Mouse (Mus musculus): ENCODE results near the gene Rtn4rl1.

Gene Rtn4rl1

DNA sequence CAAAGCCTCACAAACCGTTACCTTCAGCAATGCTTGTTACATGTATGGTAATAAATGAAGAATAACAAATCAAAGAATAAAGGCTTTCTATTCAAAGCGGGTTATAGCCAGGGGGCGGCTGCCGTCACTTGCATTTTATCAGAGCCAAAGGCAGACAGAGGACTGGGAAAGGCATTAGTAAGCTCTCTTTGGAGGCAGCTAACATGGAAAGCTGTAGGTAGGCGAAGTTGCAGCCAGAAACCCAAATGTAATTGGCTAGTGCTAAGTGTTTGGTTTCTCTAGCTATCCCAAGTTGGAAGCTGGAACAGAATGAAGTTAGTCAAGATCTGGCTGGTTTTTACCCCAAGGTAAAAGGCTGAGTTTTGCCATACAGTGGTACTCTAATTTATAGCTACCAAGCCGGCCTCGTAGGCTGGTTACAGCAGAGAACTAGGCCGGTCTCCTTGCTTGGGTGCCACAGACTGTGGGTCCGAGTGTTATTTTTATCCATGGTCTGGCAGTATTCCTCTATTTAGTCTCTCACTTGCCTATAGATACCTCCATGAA lies 49.2 kb downstream of the Rtn4rl1 start:
- CTCF ChIA-PET, result interaction anchor here in 2 of 4 experiments (0.6 to 1.9 kb wide), 3 partner anchors 11 to 31 kb away, joined by 3 to 5 read pairs (median 3); no protein-coding TSS in a partner anchor
- POLR2A ChIA-PET, result interaction anchor here in 3 of 4 experiments (0.5 to 2.3 kb wide), 11 partner anchors 9 to 51 kb away, joined by 3 to 8 read pairs (median 4); partner anchors contain the start of gene Rtn4rl1 (in 1 of the 3)

DNA sequence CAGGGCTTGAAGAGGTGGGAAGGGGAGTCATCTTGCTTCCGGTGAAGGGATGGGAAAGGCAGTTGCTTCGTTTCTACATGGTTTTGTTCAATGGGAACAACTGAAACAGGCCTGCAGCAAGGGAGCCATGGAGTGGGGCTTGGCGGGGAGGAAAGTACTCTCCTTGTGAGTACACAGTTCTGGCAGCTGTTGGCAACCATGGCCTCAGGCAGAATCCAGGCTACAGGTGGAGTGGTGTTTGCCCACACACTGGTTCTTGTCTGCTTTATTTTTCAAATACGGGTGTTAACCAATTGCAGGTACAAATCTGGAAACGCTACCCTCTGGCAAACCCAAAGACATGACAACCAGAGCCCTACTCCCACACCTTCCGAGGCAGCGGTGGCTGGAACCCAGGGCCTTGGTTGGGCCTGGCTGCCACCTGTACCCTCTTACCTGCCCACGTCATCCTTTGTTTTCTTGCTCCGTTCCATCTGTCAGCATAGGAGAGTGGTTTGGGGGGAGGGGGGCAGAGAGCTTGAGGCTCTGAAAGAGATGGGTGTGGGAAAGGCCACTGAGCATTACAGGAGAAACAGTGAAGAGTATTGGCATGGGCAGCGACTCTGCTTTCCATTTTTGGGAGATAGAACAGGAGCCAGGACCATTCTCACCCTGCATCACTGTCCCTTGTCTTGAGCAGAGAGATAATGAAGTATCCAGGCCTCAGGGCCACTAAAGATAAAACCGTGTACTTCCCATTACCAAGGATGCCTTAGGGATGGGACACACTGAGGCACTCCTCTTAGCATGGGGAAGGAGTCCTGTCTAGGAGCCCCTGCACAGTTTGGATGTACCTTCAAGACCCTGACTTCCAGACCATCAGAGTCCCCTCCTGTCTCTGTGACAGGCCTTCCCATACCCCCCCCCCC lies 51.0 kb downstream of the Rtn4rl1 start:
- ChIA-PET CTCF (interaction anchor here in 2 of 4 experiments (0.6 to 1.3 kb wide), 4 partner anchors 7 to 150 kb away, joined by 3 to 4 read pairs (median 3); no protein-coding TSS in a partner anchor), POLR2A (interaction anchor here in 3 of 4 experiments (0.6 to 2.9 kb wide), 11 partner anchors 9 to 1104 kb away, joined by 3 to 19 read pairs (median 5); partner anchors contain the start of gene Tlcd2 (in 1 of the 3))

DNA sequence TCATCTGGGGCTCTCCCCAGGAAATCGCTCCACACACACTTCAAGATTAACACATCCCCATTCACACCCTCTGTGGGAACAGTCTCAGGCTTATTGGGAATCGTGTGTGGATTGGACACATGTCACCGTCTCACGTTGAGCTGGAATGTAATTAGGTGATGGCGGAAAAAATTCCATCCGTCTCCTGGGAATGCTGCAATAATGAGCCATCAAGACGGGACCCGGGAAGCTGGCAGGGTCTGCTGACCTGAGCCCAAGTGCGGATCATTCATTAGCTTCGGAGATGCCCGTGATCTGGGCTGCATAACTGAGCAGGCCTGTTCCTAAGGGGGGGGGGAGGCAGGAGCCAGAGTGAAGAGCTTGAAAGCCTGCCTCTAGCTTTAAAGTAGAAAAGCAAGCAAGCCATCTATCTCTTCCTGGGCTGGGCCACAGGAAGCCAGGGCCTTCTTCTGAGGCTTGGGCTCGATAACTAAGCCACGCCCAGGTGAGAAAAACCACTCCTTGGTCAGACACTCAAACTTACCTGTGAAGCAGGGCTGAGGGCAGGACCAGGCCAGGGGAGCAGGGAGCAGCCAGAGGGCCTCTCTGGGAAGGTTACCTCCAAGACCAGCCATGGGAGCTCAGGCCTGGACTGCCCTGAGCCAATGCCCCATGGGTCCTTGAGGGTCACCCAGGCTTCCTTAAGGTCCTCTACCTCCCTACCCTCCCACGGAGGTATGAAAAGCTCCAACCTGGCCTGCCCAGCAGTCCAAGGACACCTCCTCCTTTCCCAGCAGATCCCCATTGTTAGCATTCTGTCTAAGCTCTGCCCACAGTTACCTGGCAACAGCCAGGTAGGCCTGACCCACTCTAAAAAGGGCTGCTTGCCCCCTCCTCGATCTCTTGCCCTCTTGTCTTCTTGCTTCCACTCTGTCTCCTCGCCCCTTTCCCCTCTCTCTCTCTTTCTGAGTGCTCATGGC lies 52.1 kb downstream of the Rtn4rl1 start:
- ChIA-PET POLR2A (interaction anchor here in 3 of 4 experiments (0.6 to 2.9 kb wide), 15 partner anchors 9 to 1103 kb away, joined by 3 to 19 read pairs (median 4); partner anchors contain the start of gene Tlcd2 (in 1 of the 3)), CTCF (interaction anchor here in 2 of 4 experiments (0.6 to 2.5 kb wide), 5 partner anchors 9 to 151 kb away, joined by 3 to 11 read pairs (median 3); no protein-coding TSS in a partner anchor)

DNA sequence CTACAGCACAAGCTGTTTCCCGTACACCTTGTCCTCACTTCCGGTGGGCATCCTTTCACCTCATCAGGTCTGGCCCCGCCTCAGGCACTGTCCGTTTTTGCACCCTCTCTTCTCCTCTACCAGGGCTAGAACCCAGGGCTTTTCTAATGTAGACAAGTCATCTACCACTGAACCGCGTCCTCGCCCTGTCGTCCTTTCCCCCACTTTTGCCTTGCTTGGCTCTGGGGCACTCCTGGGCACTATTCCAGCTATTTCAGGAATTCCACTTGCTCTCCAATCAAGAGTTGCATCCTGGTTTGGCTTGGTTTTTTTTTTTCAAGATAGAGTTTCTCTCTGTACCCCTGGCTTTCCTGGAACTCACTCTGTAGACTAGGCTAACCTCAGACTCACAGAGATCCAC lies 53.0 kb downstream of the Rtn4rl1 start:
- ChIA-PET POLR2A (interaction anchor here in 2 of 4 experiments (0.7 to 1.9 kb wide), 8 partner anchors 12 to 406 kb away, joined by 3 to 5 read pairs (median 4); no protein-coding TSS in a partner anchor), CTCF (interaction anchor here (0.5 to 2.5 kb wide), 9 partner anchors 8 to 677 kb away, joined by 3 to 11 read pairs (median 3); no protein-coding TSS in a partner anchor)

DNA sequence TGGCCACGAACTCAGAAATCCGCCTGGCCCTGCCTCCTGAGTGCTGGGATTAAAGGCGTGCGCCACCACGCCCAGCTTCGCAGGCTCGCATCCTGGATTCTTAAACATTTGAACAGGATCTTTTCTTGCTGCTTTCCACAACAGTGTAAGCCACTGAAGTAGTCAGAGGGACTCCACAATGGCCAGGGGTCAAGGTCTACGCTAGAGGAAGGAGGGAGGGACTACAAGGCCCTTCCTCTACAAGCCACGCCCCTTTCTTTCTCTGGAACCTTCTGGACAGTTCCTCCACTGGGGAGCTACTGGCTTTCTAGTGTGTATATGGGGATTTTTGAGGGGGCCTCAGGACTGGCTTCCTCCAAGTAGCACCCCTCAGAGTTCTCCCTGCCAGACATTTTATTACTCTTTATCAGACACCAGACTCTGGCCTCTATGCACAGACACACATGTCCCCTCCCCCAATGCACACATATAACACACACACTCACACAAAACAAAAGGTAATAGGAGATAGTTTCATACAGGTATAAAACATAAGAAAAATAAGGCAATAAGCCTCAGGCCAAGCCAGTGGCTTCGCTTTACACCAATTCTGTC lies 53.7 kb downstream of the Rtn4rl1 start:
- POLR2A ChIA-PET, result interaction anchor here in 3 of 4 experiments (0.6 to 1.5 kb wide), 9 partner anchors 10 to 277 kb away, joined by 3 to 7 read pairs (median 3); no protein-coding TSS in a partner anchor
- CTCF ChIA-PET, result interaction anchor here in 3 of 4 experiments (0.6 to 2.5 kb wide), 6 partner anchors 10 to 55 kb away, joined by 3 to 11 read pairs (median 4); no protein-coding TSS in a partner anchor

DNA sequence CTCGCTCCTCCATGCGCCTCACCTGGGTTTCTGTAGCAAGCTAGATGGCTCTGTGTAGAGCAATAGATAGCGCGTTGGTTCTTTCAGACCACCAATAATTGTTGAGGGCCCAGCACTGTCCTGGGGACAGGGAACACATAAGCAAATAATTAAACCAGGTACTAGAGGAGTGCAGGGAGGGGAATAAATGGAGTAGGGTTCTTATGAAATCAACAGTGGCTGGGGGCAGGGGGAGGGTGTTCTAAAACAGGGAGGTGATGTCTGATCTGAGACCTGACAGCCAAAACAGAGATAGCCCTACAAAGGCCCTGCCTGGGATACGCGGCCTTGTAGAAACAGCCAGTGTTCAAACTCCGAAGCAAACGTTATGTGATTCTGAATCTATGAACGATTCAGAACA lies 56.0 kb downstream of the Rtn4rl1 start:
- CTCF ChIA-PET, result interaction anchor here in 1 of 4 experiments (1.2 kb wide), 1 partner anchor 18 kb away, joined by 6 read pairs; no protein-coding TSS in a partner anchor

DNA sequence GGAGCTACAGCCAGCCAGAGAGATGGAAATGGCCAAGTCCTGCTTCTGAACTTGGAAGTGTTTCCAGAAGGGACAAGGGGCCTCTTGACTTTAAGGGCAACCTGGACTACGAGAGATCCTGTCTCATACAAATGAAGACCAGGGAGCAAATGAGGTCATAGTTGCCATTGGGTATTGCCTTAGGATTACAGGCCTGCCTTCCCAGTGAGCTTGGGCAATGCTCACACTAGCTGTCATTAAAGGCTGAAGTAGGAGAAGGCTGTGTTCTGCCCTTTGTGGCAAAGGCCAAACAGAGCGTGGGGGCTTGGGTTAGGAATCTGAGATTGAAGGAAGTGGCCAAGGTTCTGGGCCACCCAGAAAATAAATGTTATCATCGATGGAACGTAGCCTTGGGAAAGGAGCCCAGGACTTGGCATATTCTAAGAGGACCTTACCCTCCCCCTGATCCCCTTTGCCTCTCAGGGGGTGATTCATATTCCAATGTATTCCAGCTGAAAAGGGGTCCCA lies 57.5 kb downstream of the Rtn4rl1 start:
- CTCF ChIA-PET, result interaction anchor here in 1 of 4 experiments (0.7 kb wide), 1 partner anchor 17 kb away, joined by 3 read pairs; no protein-coding TSS in a partner anchor
- POLR2A ChIA-PET, result interaction anchor here in 2 of 4 experiments (1.1 to 2.2 kb wide), 7 partner anchors 8 to 17 kb away, joined by 3 to 8 read pairs (median 4); no protein-coding TSS in a partner anchor

More for the DNA sequence above, 56.0 kb downstream of the Rtn4rl1 start:
- POLR2A ChIA-PET, result interaction anchor here in 1 of 4 experiments (1.7 kb wide), 1 partner anchor 55 kb away, joined by 3 read pairs; no protein-coding TSS in a partner anchor

DNA sequence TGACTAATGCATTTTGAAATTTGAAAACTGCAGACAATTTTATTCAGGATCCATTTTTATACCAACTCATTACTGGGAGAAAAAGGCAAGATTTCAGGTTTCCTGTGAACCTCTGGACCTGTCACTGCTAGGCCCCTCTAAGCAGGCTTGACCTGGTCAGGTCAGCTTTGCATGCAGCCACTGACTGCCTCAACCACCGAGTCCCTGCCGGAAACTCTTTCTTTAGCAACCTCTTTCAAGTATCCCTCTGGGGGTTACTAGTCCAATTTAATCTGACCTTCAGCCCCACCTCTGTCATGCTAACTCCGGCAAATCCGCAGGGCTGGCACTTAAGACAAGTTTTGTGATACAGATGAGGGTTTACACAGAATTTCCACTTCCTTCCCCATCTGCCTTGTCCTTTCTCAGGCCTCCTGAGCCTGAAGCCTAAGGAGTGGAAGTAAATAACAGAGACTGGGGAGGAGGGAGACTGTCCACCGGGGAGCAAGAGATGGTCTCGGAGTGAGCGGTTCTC lies 58.0 kb downstream of the Rtn4rl1 start:
- CTCF ChIA-PET, result interaction anchor here (0.5 to 1.1 kb wide), 4 partner anchors 8 to 44 kb away, joined by 3 to 4 read pairs (median 4); no protein-coding TSS in a partner anchor

DNA sequence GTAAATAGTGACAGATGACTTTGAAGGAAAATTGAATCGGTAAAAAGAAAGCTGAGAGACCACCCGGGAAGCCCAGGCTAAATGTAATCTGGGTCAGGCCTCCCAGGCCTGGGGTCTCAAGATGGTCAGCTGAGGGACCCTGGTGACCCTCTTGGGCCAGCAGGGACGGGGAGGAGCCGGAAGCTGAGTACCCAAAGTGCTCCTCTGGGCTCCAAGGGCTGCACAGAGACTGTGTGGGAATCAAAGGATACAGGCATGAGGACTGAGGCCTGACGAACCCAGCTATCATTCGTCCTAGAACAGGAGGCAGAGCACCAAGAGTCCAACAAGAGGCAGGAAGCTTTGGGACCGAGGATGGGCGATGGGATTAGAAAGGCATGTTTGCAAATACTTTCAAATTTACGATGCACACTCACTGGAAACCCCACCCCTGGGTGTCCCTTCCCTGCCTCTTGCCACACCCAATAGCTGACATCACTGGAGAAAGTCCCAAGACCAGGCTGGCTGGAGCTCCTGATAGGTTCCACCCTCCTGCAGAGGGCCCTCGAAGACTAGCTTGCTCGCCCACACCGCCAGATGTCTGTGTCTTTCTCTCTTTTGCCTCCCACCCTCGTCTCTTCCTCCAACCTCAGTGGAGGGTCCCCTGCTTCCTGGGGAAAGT lies 60.8 kb downstream of the Rtn4rl1 start:
- CTCF ChIA-PET, result interaction anchor here in 3 of 4 experiments (0.7 to 2.0 kb wide), 8 partner anchors 9 to 89 kb away, joined by 3 to 12 read pairs (median 4); no protein-coding TSS in a partner anchor

More for the DNA sequence above, 58.0 kb downstream of the Rtn4rl1 start:
- POLR2A ChIA-PET, result interaction anchor here in 2 of 4 experiments (0.5 to 2.2 kb wide), 10 partner anchors 8 to 252 kb away, joined by 3 to 8 read pairs (median 4); partner anchors contain the start of gene Rtn4rl1 (in 1 of the 2)

DNA sequence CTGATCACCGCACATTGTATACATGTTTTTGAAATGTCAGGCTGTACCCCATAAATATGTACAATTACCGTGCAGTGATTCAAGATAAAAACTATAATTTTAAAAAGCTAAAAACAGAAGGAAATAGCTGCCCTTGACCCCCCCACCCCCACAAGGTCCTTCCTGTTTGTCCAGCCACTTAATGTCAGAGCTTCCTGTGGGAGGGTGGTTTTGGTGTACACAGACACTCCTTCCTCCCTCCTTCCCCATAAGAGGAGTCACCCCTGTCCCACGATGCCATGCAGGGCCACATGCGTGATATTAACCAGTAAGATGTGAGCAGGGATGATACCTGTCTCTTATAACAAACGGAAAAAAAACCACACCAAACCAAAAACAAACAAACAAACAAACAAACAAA lies 61.7 kb downstream of the Rtn4rl1 start:
- POLR2A ChIA-PET, result interaction anchor here in 3 of 4 experiments (0.7 to 1.8 kb wide), 7 partner anchors 9 to 59 kb away, joined by 3 to 5 read pairs (median 3); no protein-coding TSS in a partner anchor
- CTCF ChIA-PET, result interaction anchor here in 3 of 4 experiments (0.7 to 2.0 kb wide), 3 partner anchors 10 to 90 kb away, joined by 3 to 6 read pairs (median 5); no protein-coding TSS in a partner anchor

More for the DNA sequence above, 60.8 kb downstream of the Rtn4rl1 start:
- POLR2A ChIA-PET, result interaction anchor here (0.6 to 1.8 kb wide), 16 partner anchors 9 to 276 kb away, joined by 3 to 8 read pairs (median 4); no protein-coding TSS in a partner anchor

DNA sequence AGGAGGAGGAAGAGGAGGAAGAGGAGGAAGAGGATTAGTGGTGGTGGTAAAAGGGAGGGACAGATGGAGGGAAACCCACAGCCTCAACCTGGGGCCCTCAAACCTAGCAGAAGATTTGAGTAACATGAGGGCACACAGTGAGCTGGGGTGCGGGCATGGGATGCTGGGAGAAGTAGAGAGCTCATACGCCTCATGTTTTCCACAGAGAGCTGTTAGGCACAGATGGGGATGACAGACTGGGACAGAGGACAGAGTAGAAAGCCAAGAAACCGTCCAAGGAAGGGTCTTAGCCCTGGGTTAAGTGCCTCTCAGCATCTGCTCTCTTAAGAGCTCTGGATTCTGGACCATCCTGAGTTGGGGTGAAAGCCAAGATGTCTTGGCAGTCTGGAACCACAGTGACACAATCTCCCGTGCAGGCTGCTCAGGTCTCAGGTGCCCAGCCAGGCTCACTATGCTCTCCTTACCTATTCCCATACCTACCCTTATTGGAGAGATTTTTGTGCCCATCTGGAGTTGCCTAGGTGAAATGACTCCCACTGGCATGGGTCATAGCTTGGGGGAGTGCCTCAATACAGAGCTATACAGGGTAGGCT lies 63.6 kb downstream of the Rtn4rl1 start:
- POLR2A ChIA-PET, result interaction anchor here in 1 of 4 experiments (1.0 to 1.6 kb wide), 2 partner anchors 26 to 67 kb away, joined by 3 to 4 read pairs; no protein-coding TSS in a partner anchor

DNA sequence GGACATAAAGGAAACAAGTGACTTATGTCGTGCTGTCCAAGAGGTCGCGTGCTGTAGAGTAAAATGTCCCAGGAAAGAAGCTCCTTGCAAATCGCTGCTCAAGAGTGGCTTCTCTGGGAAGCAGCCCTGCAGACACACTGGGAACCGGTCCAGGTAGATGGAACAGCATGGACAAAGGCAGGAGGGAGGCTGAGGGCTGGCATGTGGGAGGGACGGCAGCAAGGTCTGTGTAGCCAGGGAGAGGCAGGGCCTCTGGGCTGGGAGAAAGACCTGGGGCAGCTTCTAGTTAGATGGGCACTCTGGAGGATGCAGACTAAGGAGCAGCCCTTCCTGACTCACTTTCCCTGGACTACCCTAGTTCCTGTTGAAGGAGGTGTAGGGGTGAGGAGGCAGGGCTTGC lies 65.8 kb downstream of the Rtn4rl1 start:
- CTCF ChIA-PET, result interaction anchor here in 2 of 4 experiments (0.7 to 0.9 kb wide), 2 partner anchors 63 to 278 kb away, joined by 4 read pairs; no protein-coding TSS in a partner anchor

More for the DNA sequence above, 63.6 kb downstream of the Rtn4rl1 start:
- CTCF ChIA-PET, result interaction anchor here (0.6 to 1.3 kb wide), 4 partner anchors 10 to 913 kb away, joined by 3 to 4 read pairs (median 4); no protein-coding TSS in a partner anchor

DNA sequence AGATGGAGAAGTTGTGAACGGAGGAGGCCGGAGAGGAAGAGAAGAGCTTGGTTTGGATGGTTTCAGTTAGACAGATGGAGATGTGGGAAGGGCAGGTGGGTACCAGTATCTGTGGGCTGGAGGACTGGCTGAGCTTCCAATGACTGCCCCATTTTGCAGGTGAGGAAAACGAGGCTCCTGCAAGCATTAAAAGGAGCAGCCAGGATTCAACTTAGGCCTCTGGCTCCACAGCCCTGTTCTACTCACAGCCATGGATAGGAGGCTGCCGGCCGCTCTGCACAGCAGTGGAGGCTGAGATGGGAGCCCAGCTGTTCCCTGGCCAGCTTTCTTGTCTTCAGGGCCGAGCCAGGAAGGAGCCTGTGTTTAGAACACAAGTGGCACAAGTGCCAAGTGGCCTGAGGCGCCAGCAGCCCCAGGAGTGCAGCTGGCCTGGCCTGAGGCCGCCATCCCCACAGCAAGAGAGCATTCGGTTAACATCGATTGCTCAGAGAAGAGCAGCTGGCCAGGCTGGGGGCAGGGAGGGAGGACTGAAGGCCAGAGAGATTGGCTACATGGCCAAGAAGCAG lies 66.5 kb downstream of the Rtn4rl1 start:
- CTCF ChIA-PET, result interaction anchor here in 3 of 4 experiments (0.5 to 1.5 kb wide), 5 partner anchors 22 to 279 kb away, joined by 3 to 4 read pairs (median 4); no protein-coding TSS in a partner anchor
- POLR2A ChIA-PET, result interaction anchor here in 2 of 4 experiments (0.6 to 1.2 kb wide), 7 partner anchors 8 to 200 kb away, joined by 3 to 6 read pairs (median 4); no protein-coding TSS in a partner anchor

More for the DNA sequence above, 65.8 kb downstream of the Rtn4rl1 start:
- POLR2A ChIA-PET, result interaction anchor here in 1 of 4 experiments (0.7 to 1.2 kb wide), 4 partner anchors 9 to 87 kb away, joined by 3 to 6 read pairs (median 4); no protein-coding TSS in a partner anchor

DNA sequence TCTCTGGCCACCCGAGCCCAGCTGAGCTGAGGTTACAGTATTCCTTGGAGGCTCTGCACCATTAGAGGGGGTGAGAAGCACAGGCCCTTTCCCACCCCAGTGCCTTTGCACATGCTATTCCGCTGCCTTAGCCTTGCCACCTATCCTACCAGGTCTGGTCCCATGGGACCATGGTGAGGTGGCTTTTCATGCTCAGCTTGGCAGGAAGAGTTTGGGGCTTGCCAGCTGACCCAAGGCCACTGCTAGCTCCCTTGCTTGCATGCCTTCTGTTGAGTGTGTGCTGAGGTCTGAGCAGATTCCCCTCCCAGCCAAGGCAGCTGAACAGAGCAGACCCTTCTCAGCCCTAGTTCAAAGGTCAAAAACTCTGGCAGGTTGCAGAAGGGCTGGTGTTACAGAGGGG lies 67.4 kb downstream of the Rtn4rl1 start:
- ChIA-PET POLR2A (interaction anchor here in 3 of 4 experiments (0.6 to 1.2 kb wide), 5 partner anchors 10 to 767 kb away, joined by 3 to 6 read pairs (median 4); no protein-coding TSS in a partner anchor), CTCF (interaction anchor here in 2 of 4 experiments (0.6 to 1.5 kb wide), 3 partner anchors 21 to 827 kb away, joined by 3 to 4 read pairs (median 3); no protein-coding TSS in a partner anchor)

Data from embryonic stem cell, embryonic (primary cell).